Mouse (Mus musculus): ENCODE results near the gene Nup205.
"Not testable (repeated sequence)": the region's sequence is repeated elsewhere in the genome, so short reads cannot be mapped to it uniquely, and the experiment has no call there.

Nup205 gene

DNA sequence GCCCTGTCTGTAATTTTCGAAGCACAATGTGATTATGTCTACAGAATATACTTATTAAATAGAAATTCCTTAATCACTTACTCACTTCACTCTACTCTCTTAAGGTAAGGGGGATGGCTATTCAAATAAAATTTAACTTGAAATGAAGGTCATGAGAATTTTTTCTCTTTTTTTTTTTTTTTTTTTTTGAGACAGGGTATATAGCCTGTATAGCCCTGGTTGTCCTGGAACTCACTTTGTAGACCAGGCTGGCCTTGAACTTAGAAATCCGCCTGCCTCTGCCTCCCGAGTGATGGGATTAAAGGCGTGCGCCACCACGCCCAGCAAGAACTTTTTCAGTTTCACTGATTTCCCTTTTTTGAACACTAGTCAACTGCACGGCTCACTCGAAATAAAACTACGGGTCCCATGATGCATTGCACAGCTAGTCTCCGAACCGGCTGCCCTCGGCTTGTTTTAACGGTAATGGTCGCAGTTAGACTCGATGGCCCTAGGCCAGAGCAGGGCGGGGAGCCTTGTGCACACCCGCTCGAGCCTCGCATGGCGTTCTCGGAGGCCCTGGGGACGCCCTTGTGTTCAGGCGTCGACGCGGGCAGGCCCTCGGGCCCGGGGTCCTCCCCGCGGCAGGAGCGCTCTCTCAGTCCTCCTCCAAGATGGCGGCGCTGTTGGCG is at the start of gene Nup205:
Gene Nup205, plus strand, starts transcription at position 443 of the 671 bp plus-strand sequence.
- peak; percentile 71 to 84 for DNase-seq (ENCODE audit: low spot score in 2 of 2)

DNA sequence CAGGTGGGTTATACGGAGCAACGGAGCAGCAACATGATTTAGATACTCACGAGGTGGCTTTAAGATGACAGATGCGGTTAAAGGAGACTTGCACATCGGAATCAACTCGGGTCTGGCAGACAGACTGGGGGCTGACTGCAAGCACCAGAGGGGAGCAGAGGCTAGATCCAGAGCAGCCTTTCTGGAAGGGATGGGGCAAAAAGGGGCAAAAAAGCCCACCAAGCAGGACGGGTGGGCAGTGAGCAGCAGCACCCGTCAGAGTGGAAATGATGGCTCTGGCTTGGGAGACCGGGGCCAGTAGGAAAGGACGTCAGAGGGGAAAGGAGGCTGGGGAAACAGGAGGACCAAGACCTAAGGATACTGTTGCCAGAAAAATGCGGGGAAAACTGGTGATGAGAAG is 44.4 kb upstream of the Nup205 start:
- DNase-seq (ENCODE audit: low spot score in 2 of 2) = peak; percentile 6 to 24

- DNase-seq (ENCODE audit: low spot score in 2 of 2) = no peak
Observed at GRCm38 (mm10) chr6:35133246-35133578, 44.0 kb upstream of the Nup205 start.

DNA sequence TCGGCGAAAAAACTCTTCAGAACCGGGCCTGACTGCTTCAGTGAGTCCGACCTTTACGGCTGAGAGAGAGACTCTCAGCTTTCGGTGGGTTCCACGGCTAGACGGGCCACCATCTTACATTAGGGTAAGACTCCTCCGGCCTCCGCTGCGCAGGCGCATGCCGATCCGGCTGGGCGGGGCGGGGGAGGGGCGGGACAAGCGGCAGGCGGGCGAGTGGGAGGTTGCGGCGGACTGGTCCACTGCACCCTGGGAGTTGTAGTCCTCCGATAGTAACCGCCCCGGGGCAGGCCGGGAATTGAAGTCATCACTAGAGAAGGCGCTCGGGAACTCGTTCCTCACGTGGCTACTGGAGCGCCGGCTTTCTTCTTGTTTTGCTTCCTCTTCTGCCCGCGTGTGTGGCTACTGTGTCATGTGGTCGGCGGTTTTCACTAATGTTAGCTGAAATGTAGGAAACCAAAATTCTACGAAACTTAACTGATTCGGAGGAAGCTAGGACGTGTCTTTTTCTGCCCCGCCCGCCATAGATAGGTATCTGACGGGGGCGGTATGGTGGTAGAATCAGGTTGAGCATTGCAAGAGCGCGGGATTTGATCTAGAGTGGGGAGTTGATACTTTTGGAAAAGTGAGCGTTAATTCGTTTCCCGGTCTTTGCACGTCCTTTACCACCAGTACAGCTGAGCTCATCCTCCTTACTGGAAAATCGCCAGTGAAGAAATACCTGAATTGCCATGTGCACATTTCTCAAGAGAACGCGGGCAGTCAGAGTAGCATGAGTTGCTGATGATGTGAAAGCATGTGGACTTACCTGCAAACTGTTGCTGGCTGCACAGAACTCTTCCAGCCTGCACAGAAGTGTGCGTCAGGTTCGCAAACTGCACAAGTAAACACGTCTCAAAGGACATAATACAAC is 43.4 kb upstream of the Nup205 start, which contains the start of gene Cnot4:
Gene Cnot4, minus strand, starts transcription at position 146 of the 910 bp plus-strand sequence.
- DNase-seq (ENCODE audit: low spot score in 2 of 2) = peak; percentile 98 to 99

DNA sequence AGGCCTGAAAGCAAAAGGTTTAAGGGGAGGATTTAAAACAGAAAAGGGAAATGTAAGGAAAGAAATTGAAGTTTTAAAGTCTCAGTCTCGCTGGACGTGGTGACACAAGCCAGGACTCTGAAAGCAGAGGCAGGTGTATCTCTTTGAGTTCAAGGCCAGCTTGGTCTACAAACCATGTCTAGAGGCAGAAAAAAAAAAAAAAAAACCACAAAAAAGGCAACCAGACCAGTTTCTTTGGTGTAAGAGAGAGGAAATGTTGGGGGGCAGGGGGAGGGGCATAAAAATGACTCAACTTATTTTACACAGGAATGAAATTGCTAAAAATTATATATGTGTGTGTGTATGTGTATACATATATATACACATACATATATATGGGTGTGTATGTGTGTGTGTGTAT is 42.4 kb upstream of the Nup205 start:
- DNase-seq (ENCODE audit: low spot score in 2 of 2) = no peak

GRCm38 (mm10) chr6:35140351-35140750 is 36.9 kb upstream of the Nup205 start:
- no peak for DNase-seq (ENCODE audit: low spot score in 2 of 2)

DNA sequence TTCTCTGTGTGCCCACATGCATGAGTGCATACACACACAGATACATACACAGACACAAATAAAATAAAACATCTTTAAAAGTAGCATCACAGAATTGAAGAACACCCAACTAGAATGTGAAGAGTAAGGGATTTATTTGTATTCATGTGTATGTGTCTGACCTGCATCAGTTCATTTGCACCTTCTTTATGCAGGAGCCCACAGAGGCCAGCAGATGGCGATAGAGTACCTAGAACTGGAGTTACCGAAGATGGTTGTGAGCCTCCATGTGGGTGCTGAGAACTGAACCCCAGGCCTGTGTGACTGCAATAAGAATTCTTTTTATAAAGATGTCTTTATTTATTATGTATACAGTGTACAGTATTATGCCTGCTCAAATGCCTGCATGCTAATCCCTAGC is 31.7 kb upstream of the Nup205 start:
- no peak for DNase-seq (ENCODE audit: low spot score in 2 of 2)

DNA sequence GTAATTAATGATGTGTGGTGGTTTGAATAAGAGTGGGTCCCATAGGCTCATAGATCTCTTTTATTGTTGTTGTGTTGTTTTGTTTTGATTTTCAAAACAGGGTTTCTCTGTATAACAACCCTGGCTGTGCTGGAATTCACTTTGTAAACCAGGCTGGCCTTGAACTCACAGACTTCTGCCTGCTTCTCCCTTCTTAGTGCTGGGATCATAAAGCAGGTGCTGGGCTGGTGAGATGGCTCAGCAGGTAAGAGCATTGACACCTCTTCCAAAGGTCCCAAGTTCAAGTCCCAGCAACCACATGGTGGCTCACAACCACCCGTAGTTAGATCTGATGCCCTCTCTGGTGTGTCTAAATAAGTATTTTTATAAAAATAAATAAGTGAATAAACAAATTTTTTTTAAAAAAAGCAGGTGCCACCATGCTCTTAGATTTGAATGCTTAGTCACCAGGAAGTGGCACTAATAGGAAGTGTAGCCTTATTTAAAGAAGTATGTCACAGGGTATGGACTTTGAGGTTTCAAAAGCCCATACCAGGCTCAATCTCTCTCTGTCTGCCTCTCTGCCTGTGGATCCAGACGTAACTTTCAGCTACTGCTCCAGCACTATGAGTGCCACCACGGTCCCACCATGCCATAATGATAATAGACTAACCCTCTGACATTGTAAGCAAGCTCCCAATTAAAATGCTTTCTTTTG is 29.3 kb upstream of the Nup205 start:
- no peak for DNase-seq (ENCODE audit: low spot score in 2 of 2)

DNA sequence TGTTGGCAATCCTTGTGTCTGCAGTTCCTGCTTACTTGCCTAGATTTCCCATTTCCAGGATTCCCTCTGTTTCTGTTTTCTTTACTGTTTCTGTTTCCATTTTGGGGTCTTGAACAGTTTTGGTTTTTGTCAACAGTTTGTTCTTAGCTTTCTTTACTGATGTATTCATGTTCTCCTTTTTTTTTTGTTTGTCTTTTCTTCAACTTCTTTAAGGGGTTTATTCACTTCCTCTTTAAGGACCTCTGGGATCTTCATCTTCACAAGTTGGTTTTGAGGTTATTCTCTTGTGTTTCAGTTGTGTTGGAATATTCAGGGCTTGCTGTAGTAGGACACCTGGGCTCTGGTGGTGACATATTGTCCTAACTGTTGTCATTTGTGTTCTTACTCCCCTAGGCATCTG is 22.7 kb upstream of the Nup205 start:
- DNase-seq (ENCODE audit: low spot score in 2 of 2) = no peak

DNA sequence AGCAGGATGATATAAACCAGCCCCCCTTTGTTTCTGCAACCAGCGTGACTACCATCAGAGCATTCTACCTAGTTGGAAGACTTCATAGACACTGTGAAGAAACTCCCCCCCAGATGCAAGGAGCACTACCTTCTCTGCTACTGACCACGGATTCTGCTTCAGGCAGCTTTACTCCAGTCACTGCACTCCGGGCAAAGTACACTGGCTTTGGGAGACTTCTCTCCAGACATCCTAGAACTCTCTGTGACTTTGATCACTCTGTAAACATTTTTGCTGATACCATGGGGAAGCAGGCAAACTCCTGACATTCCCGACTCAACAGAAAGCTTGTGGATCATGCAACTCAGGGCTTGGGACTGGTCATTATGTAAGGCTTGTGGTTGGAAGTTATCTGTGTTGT is 8.0 kb upstream of the Nup205 start:
- DNase-seq (ENCODE audit: low spot score in 2 of 2) = no peak

DNA sequence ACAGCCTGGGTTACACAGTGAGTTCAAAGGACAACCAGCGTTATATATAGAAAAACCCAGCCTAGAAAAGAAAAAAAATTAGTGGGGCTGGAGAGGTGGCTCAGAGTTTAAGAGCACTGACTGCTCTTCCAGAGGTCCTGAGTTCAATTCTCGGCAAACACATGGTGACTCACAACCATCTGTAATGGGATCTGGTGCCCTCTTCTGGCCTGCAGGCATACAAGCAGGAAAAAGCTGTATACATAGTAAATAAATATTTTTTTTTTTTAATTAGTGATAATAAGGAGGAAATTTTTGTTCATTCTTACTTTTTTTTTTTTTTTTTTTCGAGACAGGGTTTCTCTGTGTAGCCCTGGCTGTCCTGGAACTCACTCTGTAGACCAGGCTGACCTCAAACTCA is 5.2 kb upstream of the Nup205 start:
- DNase-seq (ENCODE audit: low spot score in 2 of 2) = not testable (repeated sequence)

- no peak for DNase-seq (ENCODE audit: low spot score in 2 of 2)
Observed at GRCm38 (mm10) chr6:35173181-35173580, 4.0 kb upstream of the Nup205 start.

- DNase-seq (ENCODE audit: low spot score in 2 of 2) = peak in 1 of 2 experiments; percentile 34
Observed at GRCm38 (mm10) chr6:35177650-35178272, 540 bp downstream of the Nup205 start.

DNA sequence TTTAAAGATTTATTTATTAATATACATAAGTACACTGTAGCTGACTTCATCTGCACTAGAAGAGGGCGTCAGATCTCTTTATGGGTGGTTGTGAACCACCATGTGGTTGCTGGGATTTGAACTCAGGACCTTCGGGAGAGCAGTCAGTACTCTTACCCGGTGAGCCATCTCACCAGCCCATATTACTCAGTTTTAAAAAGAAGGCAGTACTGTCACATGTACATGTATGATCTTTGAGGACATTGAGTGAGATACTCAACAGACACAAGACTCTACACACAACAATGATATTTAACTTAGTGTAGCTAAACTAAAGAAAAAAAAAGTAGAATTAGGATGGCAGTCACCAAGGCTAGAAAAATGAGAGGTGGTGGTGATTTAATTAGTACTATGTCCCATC is 2.1 kb downstream of the Nup205 start:
- not testable (repeated sequence) for DNase-seq (ENCODE audit: low spot score in 2 of 2)

DNA sequence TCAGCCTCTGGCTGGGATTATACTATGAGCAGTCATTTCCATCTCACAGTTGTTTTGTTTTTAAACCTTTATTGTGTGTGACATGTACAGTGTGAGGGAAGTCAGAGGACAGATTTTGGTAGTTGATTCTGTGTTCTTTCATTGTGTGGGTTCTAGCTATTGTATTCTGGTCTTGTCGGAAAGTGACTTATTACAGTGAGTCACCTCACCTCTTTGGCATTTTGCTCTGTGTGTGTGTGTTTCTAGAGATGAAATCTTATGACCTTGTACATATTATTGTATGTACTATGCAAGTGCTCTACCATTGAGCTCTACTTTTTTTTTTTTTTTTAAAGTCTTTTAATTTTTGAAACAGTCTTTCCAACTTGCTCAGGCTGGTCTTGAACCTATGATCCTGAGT is 7.6 kb downstream of the Nup205 start:
- DNase-seq (ENCODE audit: low spot score in 2 of 2) = no peak

DNA sequence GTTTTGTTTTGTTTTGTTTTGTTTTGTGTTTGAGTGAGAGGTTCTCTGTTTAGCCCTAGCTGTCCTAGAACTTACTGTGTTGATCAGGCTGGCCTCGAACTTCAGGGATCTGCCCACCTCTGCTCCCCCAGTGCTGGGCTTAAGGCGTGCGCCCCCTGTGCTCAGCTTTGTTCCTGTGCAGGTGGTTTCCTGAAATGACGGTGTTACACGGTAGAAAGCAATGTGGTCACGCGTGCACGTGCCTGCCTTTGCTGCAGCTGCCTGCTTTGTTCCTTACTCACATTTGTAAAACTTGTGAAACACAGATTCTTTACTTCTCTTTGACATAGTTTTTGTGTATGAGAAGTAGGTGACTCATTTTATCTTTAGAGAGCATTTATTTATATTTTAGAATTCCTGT is 14.0 kb downstream of the Nup205 start:
- DNase-seq (ENCODE audit: low spot score in 2 of 2) = no peak

DNA sequence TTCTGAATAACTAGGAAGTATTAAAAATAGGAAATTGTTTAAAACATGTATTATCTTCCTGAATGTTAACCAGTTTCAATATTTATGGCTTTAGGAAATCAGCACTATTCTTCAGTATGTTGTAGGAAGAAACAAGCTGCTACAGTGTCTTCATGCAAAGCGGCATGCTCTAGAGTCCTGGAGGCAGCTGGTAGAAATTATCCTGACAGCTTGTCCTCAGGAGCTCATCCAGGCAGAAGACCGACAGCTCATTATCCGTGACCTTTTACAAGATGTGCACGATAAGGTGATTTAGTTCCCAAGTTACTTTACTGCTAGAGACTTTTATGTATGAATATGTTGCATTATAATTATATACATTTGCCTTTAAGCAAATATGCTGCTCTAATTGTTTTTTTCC is 48.5 kb downstream of the Nup205 start:
- no peak for DNase-seq (ENCODE audit: low spot score in 2 of 2)

GRCm38 (mm10) chr6:35229415-35229814 is 52.2 kb downstream of the Nup205 start:
- DNase-seq (ENCODE audit: low spot score in 2 of 2) = no peak

DNA sequence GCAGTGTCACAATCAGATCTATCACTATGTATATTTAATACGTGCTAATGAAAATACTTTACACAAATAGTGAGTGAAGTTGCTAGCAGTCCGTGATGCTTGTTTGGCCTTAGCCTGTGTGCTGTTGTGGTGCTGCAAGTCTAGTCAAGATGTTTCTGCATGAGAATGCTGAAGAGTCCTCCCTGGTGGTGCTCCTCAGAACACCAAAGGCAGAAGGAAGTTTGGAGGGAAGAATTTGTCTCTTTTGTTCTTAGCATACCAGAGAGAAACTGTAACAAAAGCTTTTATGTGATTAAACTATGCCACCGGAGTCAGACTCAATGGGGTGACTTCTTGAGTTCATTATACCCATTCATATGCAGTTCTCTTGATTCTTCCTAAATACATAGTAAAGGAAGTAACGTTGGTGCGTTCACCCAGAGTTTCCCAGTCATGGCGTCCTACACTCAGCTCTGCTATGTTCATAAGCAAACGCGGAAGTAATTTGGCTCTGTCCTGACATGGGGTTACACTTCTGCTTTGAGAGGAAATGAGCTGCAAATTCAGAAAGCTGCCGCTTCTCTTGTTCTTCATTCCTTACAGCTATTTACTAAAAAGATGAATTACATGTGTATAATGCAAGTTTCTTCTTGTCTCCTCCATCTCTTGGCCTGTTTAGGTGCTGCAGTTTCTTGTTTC is 59.0 kb downstream of the Nup205 start:
- no peak for DNase-seq (ENCODE audit: low spot score in 2 of 2)

DNA sequence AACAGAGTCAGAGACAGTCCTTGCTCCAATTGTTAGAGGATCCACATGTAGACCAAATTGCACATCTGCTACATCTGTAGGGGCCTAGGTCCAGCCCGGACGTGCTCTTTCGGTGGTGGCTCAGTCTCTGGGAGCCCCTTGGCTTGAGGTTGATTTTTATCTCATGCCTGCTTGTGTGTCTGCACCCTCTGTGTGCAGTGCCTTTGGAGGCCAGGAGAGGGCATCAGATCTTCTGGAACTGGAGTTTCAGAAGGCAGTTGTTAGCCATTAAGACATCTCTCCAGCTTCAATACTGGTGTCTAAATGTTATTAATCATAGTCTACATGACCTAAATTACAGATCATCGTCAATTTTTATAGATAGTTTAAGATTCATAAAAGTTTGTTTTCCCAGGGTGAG is 66.0 kb downstream of the Nup205 start:
- no peak for DNase-seq (ENCODE audit: low spot score in 2 of 2)

GRCm38 (mm10) chr6:35243989-35244388 is 66.8 kb downstream of the Nup205 start:
- DNase-seq (ENCODE audit: low spot score in 2 of 2) = no peak
